In genomic region chr9:58280259-58281109, GRCm38 (mm10) we compare ENCODE assay signal across 8 mouse cellular contexts. TPM values are rescaled to one million over a fixed set of nuclear protein-coding genes. Genes with fewer than 3 reads are reported as not detected.
DNase-seq lines count a peak whose midpoint lies in the region; ATAC-seq and TF ChIP-seq lines count a peak whose summit lies in the region.

No protein-coding gene starts in this region.

- TF ChIP-seq EP300 in heart, adult 2 months (IDR thresholded peaks at IDR 0.05; ENCODE audit: insufficient read depth, low read depth, low read length), result peak; percentile 68

- no peaks in the 10 kb centered on the region for H3K9me3 ChIP-seq in midbrain, embryonic 13.5 days

- 0 out of 2 replicates have a peak overlapping the region, but pooled peaks have one; percentile 11 for H3K4me3 ChIP-seq in heart, adult 2 months
- H3K4me3 ChIP-seq in midbrain, embryonic 13.5 days (replicated peaks), result no peak overlapping the region
- no peak overlapping the region for H3K4me3 ChIP-seq in spleen, adult 2 months (ENCODE audit: extremely low read depth, insufficient read depth, insufficient read length)

- H3K79me2 ChIP-seq in heart, adult 2 months (replicated peaks; ENCODE audit: control insufficient read depth, insufficient read depth, low read length), result no peaks in the 10 kb centered on the region

- H3K36me3 ChIP-seq in heart, adult 2 months (ENCODE audit: control insufficient read depth, insufficient read depth, low read length), result no peaks in the 10 kb centered on the region
- H3K36me3 ChIP-seq in midbrain, embryonic 13.5 days, result no peaks in the 10 kb centered on the region
- H3K36me3 ChIP-seq in spleen, adult 2 months (ENCODE audit: control insufficient read depth, insufficient read depth, low read length), result no peaks in the 10 kb centered on the region

- no peak overlapping the region for H3K4me2 ChIP-seq in midbrain, embryonic 13.5 days (replicated peaks)

- intact Hi-C loops in heart, adult 2 months (cut with DNase I), result loop anchor here (1.0 to 5.0 kb wide), 3 partner anchors 33 to 243 kb away; no protein-coding TSS in a partner anchor
- intact Hi-C loops in left cerebral cortex, postnatal 4 days (cut with DNase I), result loop anchor here (10.0 kb wide), 1 partner anchor 246 kb away; no protein-coding TSS in a partner anchor

- DNase-seq in 3T3-L1 (ENCODE audit: low read depth, low spot score), result peak; percentile 97
- peak; percentile 41 to 47 for DNase-seq in adrenal gland, adult 18-20 months (ENCODE audit: low spot score in 2 of 2)
- peak; percentile 92 for DNase-seq in embryo, embryonic 11 days
- DNase-seq in heart, adult 2 months, result peak; percentile 58 to 75
- peak; percentile 69 for DNase-seq in kidney, adult 18-20 months
- peak; percentile 68 for DNase-seq in left cerebral cortex, postnatal 4 days
- peak; percentile 63 to 93 for DNase-seq in spleen, adult 2 months (ENCODE audit: low read depth in 1 of 2, low spot score in 2 of 2)

- no peak for TF ChIP-seq POLR2A in heart, adult 2 months (IDR thresholded peaks at IDR 0.05; ENCODE audit: insufficient read depth, low read depth, low read length)
- TF ChIP-seq POLR2A in spleen, adult 2 months (IDR thresholded peaks at IDR 0.05; ENCODE audit: low read depth, low read length), result no peak

- WGBS in heart, adult 2 months, result 35% methylated on average over 9 of the region's 9 CpGs
- 35% methylated on average over 9 of the region's 9 CpGs for WGBS in midbrain, embryonic 13.5 days
- WGBS in spleen, adult 2 months, result 37% methylated on average over 9 of the region's 9 CpGs

- peak overlapping the region; percentile 11; the same call in 1 of the 2 replicates for H3K27ac ChIP-seq in heart, adult 2 months
- no peak overlapping the region for H3K27ac ChIP-seq in midbrain, embryonic 13.5 days
- no peak overlapping the region for H3K27ac ChIP-seq in spleen, adult 2 months (ENCODE audit: insufficient read depth, low read length)

- TF ChIP-seq CTCF in heart, adult 2 months (IDR thresholded peaks at IDR 0.05), result peak; percentile 92
- peak; percentile 77; the same call in 1 of the 2 replicates for TF ChIP-seq CTCF in spleen, adult 2 months (IDR thresholded peaks at IDR 0.05; ENCODE audit: extremely low read depth, insufficient read depth, insufficient read length, insufficient replicate concordance)

- peaks cover 9% of the 10 kb centered on the region for H3K4me1 ChIP-seq in heart, adult 2 months (ENCODE audit: control insufficient read depth, insufficient read depth, low read length)
- H3K4me1 ChIP-seq in midbrain, embryonic 13.5 days (replicated peaks), result peaks cover 5% of the 10 kb centered on the region; the same call in 1 of the 2 replicates
- peaks cover 5% of the 10 kb centered on the region; the same call in 1 of the 2 replicates for H3K4me1 ChIP-seq in spleen, adult 2 months (ENCODE audit: control insufficient read depth, insufficient read depth, insufficient read length)

- H3K27me3 ChIP-seq in heart, adult 2 months (ENCODE audit: control insufficient read depth, insufficient read depth, low read length), result no peaks in the 10 kb centered on the region
- H3K27me3 ChIP-seq in midbrain, embryonic 13.5 days, result no peaks in the 10 kb centered on the region
- H3K27me3 ChIP-seq in spleen, adult 2 months (ENCODE audit: control insufficient read depth, insufficient read depth, low read length), result no peaks in the 10 kb centered on the region

- ATAC-seq in midbrain, embryonic 13.5 days, result peak; percentile 72

- H3K9ac ChIP-seq in heart, adult 2 months (ENCODE audit: low read depth, low read length), result 0 out of 2 replicates have a peak overlapping the region, but pooled peaks have one; percentile 2
- no peak overlapping the region for H3K9ac ChIP-seq in midbrain, embryonic 13.5 days (replicated peaks)

RNA-seq across cellular contexts. Expression of gene Stoml1, which starts 27.5 kb away (rescaled TPM):
- 10 to 100 TPM; 13.3 to 15.0 TPM for total RNA-seq in adrenal gland, adult 18-20 months (2021)
- 1 to 10 TPM; 9.2 to 9.6 TPM for total RNA-seq in heart, adult 2 months (2021)
- 23.4 and 29.4 TPM in 2 replicates for polyA plus RNA-seq in heart, adult 2 months (2012; rRNA removed)
- 10 to 100 TPM; 84.5 to 93.2 TPM for total RNA-seq in left cerebral cortex, postnatal 4 days (2021)
- 94.8 and 97.2 TPM in 2 replicates for polyA plus RNA-seq in midbrain, embryonic 13.5 days (2015; fragmentation: Nextera tagmentation; extraction: Ambion mirVana)
- polyA plus RNA-seq in spleen, adult 2 months (2012; rRNA removed), result 55.5 and 63.5 TPM in 2 replicates

RNA-seq across cellular contexts. Expression of gene Pml, which starts 30.9 kb away (rescaled TPM):
- total RNA-seq in adrenal gland, adult 18-20 months (2021), result 10 to 100 TPM; 16.1 to 17.9 TPM
- total RNA-seq in heart, adult 2 months (2021), result 1 to 10 TPM; 7.5 to 8.2 TPM
- polyA plus RNA-seq in heart, adult 2 months (2012; rRNA removed), result 10.4 and 10.5 TPM in 2 replicates
- total RNA-seq in left cerebral cortex, postnatal 4 days (2021), result 10 to 100 TPM; 11.3 to 14.7 TPM
- 4.1 and 4.8 TPM in 2 replicates for polyA plus RNA-seq in midbrain, embryonic 13.5 days (2015; fragmentation: Nextera tagmentation; extraction: Ambion mirVana)
- 91.6 and 121 TPM in 2 replicates for polyA plus RNA-seq in spleen, adult 2 months (2012; rRNA removed)

RNA-seq across cellular contexts. Expression of gene Loxl1, which starts 32.5 kb away (rescaled TPM):
- total RNA-seq in adrenal gland, adult 18-20 months (2021), result 10 to 100 TPM; 19.9 to 28.1 TPM
- 10 to 100 TPM; 22.1 to 28.4 TPM for total RNA-seq in heart, adult 2 months (2021)
- 57.5 and 59.7 TPM in 2 replicates for polyA plus RNA-seq in heart, adult 2 months (2012; rRNA removed)
- total RNA-seq in left cerebral cortex, postnatal 4 days (2021), result 1 to 10 TPM; 4.8 to 5.5 TPM
- polyA plus RNA-seq in midbrain, embryonic 13.5 days (2015; fragmentation: Nextera tagmentation; extraction: Ambion mirVana), result 3.9 and 4.8 TPM in 2 replicates
- polyA plus RNA-seq in spleen, adult 2 months (2012; rRNA removed), result 26.6 and 29.5 TPM in 2 replicates

Comparison
In these comparisons a context has a peak if more than half of its experiments do, and no peak if none do; other contexts are left out.
1. DNase-seq: peak in every context shown above with its lines; median percentile 97 in 3T3-L1; 92 in embryo, embryonic 11 days; 78 in spleen, adult 2 months; 69 in kidney, adult 18-20 months; 68 in left cerebral cortex, postnatal 4 days; 66 in heart, adult 2 months; 44 in adrenal gland, adult 18-20 months.
2. RNA of gene Stoml1, which starts 27.5 kb away (total RNA-seq): 84.5 to 93.2 TPM in left cerebral cortex, postnatal 4 days; 13.3 to 15.0 TPM in adrenal gland, adult 18-20 months and 9.2 to 9.6 TPM in heart, adult 2 months; every median in the first group is over 4 times any median in the second.